Mouse (Mus musculus) bone marrow macrophage, adult 2 months (primary cell): ENCODE results near the gene Gfral. TPM values are rescaled to one million over a fixed set of nuclear protein-coding genes. Genes with fewer than 3 reads are reported as not detected.

Source experiments
- H3K27ac ChIP-seq: 2 replicates; pipeline ENCODE4 v1.5.1; 2012; ENCODE audit warnings: low read depth, low read length; ENCODE audit not compliant: insufficient read depth
- H3K4me1 ChIP-seq: 2 replicates; pipeline ENCODE4 v1.6.1; 2012; ENCODE audit warnings: low read length; ENCODE audit not compliant: control insufficient read depth, insufficient read depth
- H3K4me3 ChIP-seq: 2 replicates; pipeline ENCODE4 v1.5.1; 2012; ENCODE audit warnings: mild to moderate bottlenecking, low read length, moderate library complexity; ENCODE audit not compliant: insufficient read depth
- CTCF ChIP-seq: IDR thresholded peaks from 2 replicates; pipeline ENCODE4 v1.5.1; 2012; ENCODE audit warnings: low read depth, mild to moderate bottlenecking, low read length, moderate library complexity
- POLR2A ChIP-seq: IDR thresholded peaks from 2 replicates; pipeline ENCODE4 v1.6.1; 2012; ENCODE audit warnings: mild to moderate bottlenecking, low read depth, low read length, borderline replicate concordance
- polyA plus RNA-seq: library from polyadenylated mRNA; stranded (reverse); fragments of >200 nt; gene quantifications from 2 replicates; pipeline ENCODE4 v1.2.4, GENCODE M21; 2012; ENCODE audit not compliant: missing spikeins, insufficient read depth, insufficient read length

The Gfral gene
- polyA plus RNA-seq, 1 experiment: not detected

DNA sequence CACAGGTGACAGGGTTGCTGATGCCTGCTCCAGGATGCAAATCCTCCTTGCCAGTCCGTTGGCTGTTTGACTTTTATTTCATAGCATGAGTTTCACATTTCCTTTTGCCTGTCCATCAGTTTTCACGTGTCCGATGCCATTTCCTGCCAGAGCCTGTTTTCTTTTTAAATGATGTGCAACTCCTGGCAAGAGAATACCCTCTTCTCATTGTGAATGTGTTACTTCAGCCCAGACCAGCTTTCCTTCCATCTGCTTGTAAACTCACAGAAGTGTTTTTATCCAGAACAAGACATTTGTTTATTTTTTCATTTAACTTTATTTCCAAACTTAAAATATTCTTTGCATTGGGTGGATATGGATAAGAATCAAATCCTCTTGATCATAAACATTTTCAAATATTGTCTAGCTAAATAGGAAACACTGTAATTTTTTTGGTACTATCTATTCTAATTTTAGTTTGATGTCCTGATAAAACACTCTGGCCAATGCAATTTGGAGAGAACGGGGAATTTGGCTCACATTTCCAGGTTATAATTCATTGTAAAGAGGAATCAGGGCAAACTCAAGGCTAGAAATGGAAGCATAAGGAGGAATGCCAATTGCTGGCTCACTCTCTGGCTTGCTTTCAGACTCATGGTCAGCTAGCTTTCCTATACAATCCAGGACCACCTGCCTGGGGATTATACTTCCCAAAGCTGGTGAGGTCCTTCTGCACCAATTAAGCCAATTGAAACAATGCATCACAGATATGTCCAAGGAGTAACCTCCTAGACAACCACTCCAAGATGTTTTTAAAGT lies 3.9 kb upstream of the Gfral start:
- TF ChIP-seq CTCF (no peak), POLR2A (no peak)
- Histone ChIP-seq H3K4me3 (no peak overlapping the region), H3K4me1 (no peaks in the 10 kb centered on the region), H3K27ac (no peak overlapping the region)

DNA sequence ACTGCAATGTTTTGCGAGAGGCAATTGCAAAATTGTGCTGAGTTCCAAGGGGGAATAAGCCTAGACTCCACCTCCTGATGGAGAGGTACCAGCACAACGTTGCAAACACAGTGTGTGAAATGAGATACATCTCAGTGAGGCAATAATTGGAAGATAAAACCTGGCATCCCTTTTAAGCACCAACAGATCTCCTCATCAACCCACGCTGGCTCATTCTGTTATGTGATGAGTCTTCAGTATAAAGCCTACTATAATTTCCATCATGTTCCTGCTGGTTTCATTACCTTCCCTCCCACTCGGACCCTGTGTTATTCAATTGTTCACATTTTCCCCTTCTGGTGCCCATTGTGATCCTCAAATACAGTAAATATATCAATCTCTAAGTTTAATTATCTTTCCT lies 1.2 kb upstream of the Gfral start:
- H3K4me3 ChIP-seq: no peak overlapping the region
- TF ChIP-seq CTCF: no peak
- no peak for TF ChIP-seq POLR2A
- no peak overlapping the region for H3K27ac ChIP-seq
- no peaks in the 10 kb centered on the region for H3K4me1 ChIP-seq

DNA sequence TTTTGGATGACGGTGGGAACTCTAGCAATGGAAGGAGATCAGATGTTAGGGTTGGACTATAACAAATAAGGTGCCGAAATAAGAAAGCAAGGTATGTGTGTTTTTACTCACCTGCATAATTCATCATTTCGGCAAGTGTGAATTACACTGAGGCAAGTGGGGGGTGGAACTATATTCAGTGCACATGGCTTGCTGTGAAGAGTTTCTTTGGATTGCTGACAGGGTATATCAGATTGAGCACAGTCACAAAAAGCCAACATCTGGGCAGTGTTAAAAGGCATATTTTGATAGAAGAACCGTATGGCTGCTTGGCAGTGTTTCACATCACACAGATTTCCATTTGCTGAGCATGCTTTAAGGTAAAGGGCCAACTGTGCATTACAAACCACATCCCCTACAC lies 16.5 kb downstream of the Gfral start:
- TF ChIP-seq CTCF: no peak
- no peak for TF ChIP-seq POLR2A
- H3K27ac ChIP-seq: no peak overlapping the region
- H3K4me1 ChIP-seq: no peaks in the 10 kb centered on the region

DNA sequence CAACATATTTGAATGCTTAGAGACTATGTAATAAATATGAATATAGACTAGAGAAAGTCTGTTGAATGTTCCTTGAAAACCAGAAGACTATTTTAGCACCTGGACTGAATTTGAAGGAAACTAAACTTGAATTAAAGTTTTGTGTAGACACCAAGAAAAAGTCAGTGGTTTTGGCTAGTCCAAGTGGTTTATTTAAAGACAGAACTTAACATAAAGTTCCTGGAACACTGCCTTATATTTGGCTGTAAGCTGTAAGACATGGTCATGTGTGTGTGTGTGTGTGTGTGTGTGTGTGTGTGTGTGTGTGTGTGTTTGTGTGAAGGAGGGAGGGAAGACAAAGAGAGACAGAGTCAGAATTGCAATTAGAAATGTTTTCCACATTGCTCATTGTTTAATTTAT lies 34.2 kb downstream of the Gfral start:
- Histone ChIP-seq H3K4me3 (no peak overlapping the region), H3K4me1 (no peaks in the 10 kb centered on the region), H3K27ac (no peak overlapping the region)
- TF ChIP-seq CTCF (no peak), POLR2A (no peak)

More for the DNA sequence above, 16.5 kb downstream of the Gfral start:
- H3K4me3 ChIP-seq: no peak overlapping the region

DNA sequence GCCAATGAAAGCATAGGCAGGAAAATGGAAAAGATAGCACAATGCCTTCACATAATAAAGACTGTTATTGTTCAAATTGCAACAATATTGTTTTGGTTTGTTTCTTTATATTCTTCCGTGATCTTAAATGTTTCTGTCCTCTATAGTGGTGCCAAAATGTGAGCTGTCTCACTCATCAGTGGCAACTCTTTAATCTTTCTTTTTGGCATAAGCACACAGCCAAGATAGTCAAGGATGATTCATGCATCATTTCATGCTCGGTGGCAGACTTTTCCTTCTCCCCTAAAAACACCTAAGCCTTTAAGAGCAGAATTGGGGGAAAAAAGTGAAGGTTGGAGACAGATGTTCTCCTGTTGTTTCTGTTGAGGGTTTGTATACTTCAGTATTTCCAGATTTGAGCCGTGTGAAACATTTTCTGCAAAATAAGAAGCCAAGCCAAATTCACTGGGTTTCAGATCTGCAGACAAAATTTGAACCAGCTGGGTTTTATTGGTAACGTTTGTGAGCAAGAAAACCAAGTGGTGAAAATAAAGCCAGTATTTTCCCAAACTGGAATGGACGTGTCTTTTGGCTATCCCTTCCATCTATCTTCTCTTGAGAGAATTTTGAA lies 40.7 kb downstream of the Gfral start:
- Histone ChIP-seq H3K27ac (no peak overlapping the region), H3K4me3 (no peak overlapping the region), H3K4me1 (no peaks in the 10 kb centered on the region)
- TF ChIP-seq CTCF: no peak
- TF ChIP-seq POLR2A: no peak

DNA sequence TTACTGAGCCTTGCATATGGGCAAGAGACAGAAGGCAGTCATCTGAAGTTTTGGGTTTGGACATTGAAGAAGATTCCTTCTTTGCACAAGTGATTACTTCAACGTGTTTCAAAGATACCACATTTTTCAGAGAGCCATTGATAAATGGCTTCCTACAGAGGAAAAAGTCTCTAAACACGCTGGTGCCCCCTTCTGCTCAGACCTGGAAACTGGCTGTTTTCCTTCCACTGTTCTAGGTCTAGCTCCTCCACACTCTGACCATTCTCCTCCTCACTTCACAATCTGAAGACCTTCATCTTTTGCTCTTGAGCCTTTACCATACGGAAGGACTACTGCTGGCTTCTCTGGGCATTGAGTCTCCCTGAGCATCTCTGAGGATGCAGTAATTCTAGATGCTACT lies 45.1 kb downstream of the Gfral start:
- TF ChIP-seq CTCF: no peak
- TF ChIP-seq POLR2A: no peak
- Histone ChIP-seq H3K4me1 (no peaks in the 10 kb centered on the region), H3K4me3 (no peak overlapping the region), H3K27ac (no peak overlapping the region)

DNA sequence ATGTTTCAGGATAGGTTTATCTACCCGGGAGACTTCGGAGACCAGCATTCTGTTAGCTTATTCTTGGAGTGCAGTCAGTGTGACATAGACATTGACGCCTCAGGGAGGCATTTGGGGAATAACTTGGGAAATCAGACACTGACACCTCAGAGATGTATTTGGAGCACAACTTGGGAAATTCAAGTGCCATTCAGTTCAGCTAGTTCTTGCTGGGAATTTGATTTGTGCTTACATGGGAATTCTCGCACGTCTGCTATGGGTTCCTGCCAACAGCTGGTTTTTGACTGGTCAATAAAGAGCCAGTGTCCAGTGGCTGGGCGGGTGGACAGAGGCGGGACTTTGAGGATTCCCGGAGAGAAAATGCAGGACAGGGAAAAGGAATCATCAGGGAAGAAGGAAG lies 51.0 kb downstream of the Gfral start:
- H3K4me3 ChIP-seq: no peak overlapping the region
- TF ChIP-seq CTCF: no peak
- no peak for TF ChIP-seq POLR2A
- no peaks in the 10 kb centered on the region for H3K4me1 ChIP-seq
- no peak overlapping the region for H3K27ac ChIP-seq

DNA sequence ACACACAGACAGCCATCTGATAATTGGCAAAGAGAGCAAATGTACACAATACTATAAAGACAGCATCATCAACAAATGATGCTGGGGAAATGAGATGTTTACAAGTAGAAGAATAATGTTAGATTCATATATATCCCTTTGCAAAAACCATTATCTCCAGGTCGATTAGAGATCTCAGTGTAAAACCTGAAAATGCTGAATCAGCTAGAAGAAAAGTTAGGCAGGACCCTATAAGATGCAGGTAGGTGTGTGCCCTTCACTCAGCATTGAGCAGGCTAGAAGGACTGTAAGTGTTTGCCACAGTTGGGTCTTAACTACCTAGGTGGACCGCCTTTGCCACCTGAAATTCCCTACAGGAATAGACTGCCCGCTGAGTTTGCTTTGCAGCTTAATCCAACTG lies 67.9 kb downstream of the Gfral start:
- Histone ChIP-seq H3K4me1 (no peaks in the 10 kb centered on the region), H3K27ac (no peak overlapping the region), H3K4me3 (no peak overlapping the region)
- TF ChIP-seq CTCF (no peak), POLR2A (no peak)

DNA sequence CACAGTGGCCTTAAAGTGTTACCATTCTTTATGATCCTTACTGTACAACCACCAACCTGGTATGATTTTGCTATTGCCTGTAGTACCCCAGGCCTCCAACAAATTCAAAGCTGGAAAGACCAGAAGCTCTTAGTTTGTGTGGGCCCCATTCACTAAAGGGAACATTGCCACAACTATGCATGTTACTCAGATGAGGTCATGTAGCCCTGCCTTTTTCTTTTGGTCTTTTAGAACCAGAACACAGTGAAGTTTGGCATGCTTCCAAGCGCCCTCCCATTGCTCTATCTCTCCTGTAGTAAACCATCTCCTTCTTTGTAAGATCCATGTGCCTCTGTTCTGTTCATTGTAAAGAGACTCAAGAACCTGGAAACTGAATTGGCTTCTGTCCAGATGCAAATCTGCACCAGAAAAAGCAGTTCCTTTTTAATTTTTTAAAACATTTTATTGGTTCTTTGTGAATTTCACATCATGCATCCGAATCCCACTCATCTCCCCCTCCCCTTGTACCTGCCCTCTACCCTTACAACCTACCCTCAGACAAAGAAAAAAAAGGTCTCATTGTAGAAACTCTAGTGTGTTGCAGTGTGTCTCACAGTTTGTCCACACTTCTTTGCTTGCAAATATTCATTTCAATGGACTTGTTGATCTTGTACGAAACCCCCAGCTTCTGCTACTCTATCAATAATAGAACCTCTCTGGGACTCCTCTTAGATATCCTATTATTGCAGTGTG lies 74.9 kb downstream of the Gfral start:
- no peak overlapping the region for H3K27ac ChIP-seq
- H3K4me1 ChIP-seq: no peaks in the 10 kb centered on the region
- no peak for TF ChIP-seq CTCF
- TF ChIP-seq POLR2A: no peak
- no peak overlapping the region for H3K4me3 ChIP-seq

DNA sequence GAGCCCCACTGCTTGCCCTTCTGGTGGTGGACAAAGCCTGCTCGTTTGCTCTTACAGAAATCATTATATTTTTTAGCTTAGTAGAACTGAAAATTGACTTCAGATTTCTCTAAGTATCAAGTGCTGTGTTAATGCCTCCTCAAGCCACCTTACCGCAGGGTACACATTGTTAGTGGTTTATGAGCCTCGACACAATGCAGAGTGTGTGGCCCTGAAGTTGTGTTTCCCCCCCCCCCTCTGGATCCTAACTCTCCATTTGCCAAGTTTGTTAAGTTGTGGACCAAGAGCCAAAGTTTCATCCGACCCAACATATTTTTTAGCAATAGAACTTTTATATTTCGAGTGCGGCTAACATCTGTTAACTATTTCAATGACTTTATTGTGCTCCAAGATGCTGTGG lies 79.4 kb downstream of the Gfral start:
- TF ChIP-seq POLR2A (no peak), CTCF (no peak)
- Histone ChIP-seq H3K4me3 (no peak overlapping the region), H3K27ac (no peak overlapping the region), H3K4me1 (no peaks in the 10 kb centered on the region)
